Mouse (Mus musculus): ENCODE data around the gene Ndufaf3.

Ndufaf3 gene

GRCm38 (mm10) chr9:108517931-108518332 is 49.3 kb downstream of the Ndufaf3 start:
- peak; percentile 79 for DNase-seq (ENCODE audit: low read depth, low spot score)

- DNase-seq (ENCODE audit: low read depth, low spot score), result peak; percentile 94
These were observed 49.8 kb downstream of the Ndufaf3 start for GRCm38 (mm10) chr9:108517253-108517930.

GRCm38 (mm10) chr9:108516380-108517251 is 50.6 kb downstream of the Ndufaf3 start, which contains the start of gene Qrich1:
TSS of gene Qrich1 (plus strand) at chr9:108516806.
- DNase-seq (ENCODE audit: low read depth, low spot score), result peak; percentile 98
